ENCODE assay signal across 14 mouse cellular contexts in genomic region chr11:94419004-94419727, GRCm38 (mm10). TPM values are rescaled to one million over a fixed set of nuclear protein-coding genes. Genes with fewer than 3 reads are reported as not detected.
DNase-seq lines count a peak whose midpoint lies in the region; ATAC-seq and TF ChIP-seq lines count a peak whose summit lies in the region.
"Had no signal": no experiment of that assay in that cellular context is flagged by ENCODE, and none has a peak within 500 bp of the region (broad histone marks: within the 10 kb centered on the region; RNA-seq: fewer than 3 reads in every experiment).

No protein-coding gene starts in this region.

- H3K27ac ChIP-seq in midbrain, embryonic 12.5 days (replicated peaks): peak overlapping the region; percentile 60
- no peak overlapping the region for H3K27ac ChIP-seq in lung, postnatal 0 days (ENCODE audit: low read length)

- H3K4me1 ChIP-seq in midbrain, embryonic 12.5 days: peaks cover 51% of the 10 kb centered on the region
- H3K4me1 ChIP-seq in lung, postnatal 0 days (ENCODE audit: insufficient read depth, low read depth, low read length): no peaks in the 10 kb centered on the region

- ATAC-seq in midbrain, embryonic 12.5 days (ENCODE audit: low FRiP score, low read depth): peak; percentile 48; the same call in 1 of the 2 replicates
- no peak for ATAC-seq in lung, postnatal 0 days
- ATAC-seq: forebrain, embryonic 14.5 days; intestine, postnatal 0 days had no signal

- H3K9me3 ChIP-seq in midbrain, embryonic 12.5 days: no peaks in the 10 kb centered on the region
- no peaks in the 10 kb centered on the region for H3K9me3 ChIP-seq in lung, postnatal 0 days (ENCODE audit: low read length)

- 52% methylated on average over 10 of the region's 10 CpGs for WGBS in midbrain, embryonic 12.5 days
- 64% methylated on average over 10 of the region's 10 CpGs for WGBS in lung, postnatal 0 days

- no peak overlapping the region for H3K4me3 ChIP-seq in midbrain, embryonic 12.5 days
- H3K4me3 ChIP-seq in lung, postnatal 0 days (ENCODE audit: low read depth, low read length): no peak overlapping the region

- H3K27me3 ChIP-seq in midbrain, embryonic 12.5 days: peaks cover 11% of the 10 kb centered on the region
- no peaks in the 10 kb centered on the region for H3K27me3 ChIP-seq in lung, postnatal 0 days (replicated peaks; ENCODE audit: insufficient read depth, low read length)

- H3K9ac ChIP-seq in midbrain, embryonic 12.5 days (replicated peaks): no peak overlapping the region
- no peak overlapping the region for H3K9ac ChIP-seq in lung, postnatal 0 days (replicated peaks; ENCODE audit: low read depth)

- no peak overlapping the region for H3K4me2 ChIP-seq in midbrain, embryonic 12.5 days (replicated peaks)
- H3K4me2 ChIP-seq in lung, postnatal 0 days (replicated peaks; ENCODE audit: low read depth, low read length): no peak overlapping the region

- DNase-seq in cerebellum, adult 11-12 months: peak; percentile 65
- no peak for DNase-seq in cerebellum, adult 11 months
- DNase-seq in retina, postnatal 1 day: peak; percentile 72
- no peak for DNase-seq in retina, embryonic 14.5 days (ENCODE audit: low spot score)
- no peak for DNase-seq in right cerebral cortex, adult 2 months (ENCODE audit: low spot score in 2 of 2)
- DNase-seq in right cerebral cortex, postnatal 4 days: no peak
- DNase-seq in lung, postnatal 0 days (ENCODE audit: low spot score): no peak
- DNase-seq: adrenal gland, postnatal 10 days; kidney, postnatal 36 days; layer of hippocampus, postnatal 36 days; thymus, postnatal 14 days had no signal

- no peak for TF ChIP-seq CTCF in lung, postnatal 0 days (IDR thresholded peaks at IDR 0.05)

- TF ChIP-seq EP300 in lung, postnatal 0 days (IDR thresholded peaks at IDR 0.05): no peak

- H3K36me3 ChIP-seq in midbrain, embryonic 12.5 days: peaks cover 27% of the 10 kb centered on the region
- no peaks in the 10 kb centered on the region for H3K36me3 ChIP-seq in lung, postnatal 0 days (ENCODE audit: insufficient read depth, low read length)

RNA-seq across cellular contexts. Expression of gene Abcc3, which starts 26.4 kb away (rescaled TPM):
- 0.57 and 0.89 TPM in 2 replicates for polyA plus RNA-seq in midbrain, embryonic 12.5 days (2016; fragmentation: Nextera tagmentation; extraction: Ambion mirVana)
- 8.7 and 10.4 TPM in 2 replicates for polyA plus RNA-seq in lung, postnatal 0 days (2015; fragmentation: Nextera tagmentation; extraction: Ambion mirVana)

RNA-seq across cellular contexts. Expression of gene Cacna1g, which starts 54.8 kb away (rescaled TPM):
- polyA plus RNA-seq in midbrain, embryonic 12.5 days (2016; fragmentation: Nextera tagmentation; extraction: Ambion mirVana): 16.2 and 16.5 TPM in 2 replicates
- polyA plus RNA-seq in lung, postnatal 0 days (2015; fragmentation: Nextera tagmentation; extraction: Ambion mirVana): 1.4 and 3.1 TPM in 2 replicates

Comparison
In these comparisons a context has a peak if more than half of its experiments do, and no peak if none do; other contexts are left out.
1. DNase-seq: peak in cerebellum, adult 11-12 months (single experiment) and retina, postnatal 1 day (single experiment); none in cerebellum, adult 11 months (single experiment), retina, embryonic 14.5 days (single experiment), right cerebral cortex, adult 2 months (0 of 2), right cerebral cortex, postnatal 4 days (single experiment) and lung, postnatal 0 days (single experiment).